Mouse (Mus musculus): ENCODE data around the gene Kbtbd4.
A peak's percentile ranks its signal among the peaks of the same experiment; 100 is the strongest.

Gene Kbtbd4

GRCm38 (mm10) chr2:90904076-90904855, at the start of gene Kbtbd4, which contains the start of gene Ndufs3:
TSS of gene Kbtbd4 (plus strand) at chr2:90904740.
TSS of gene Ndufs3 (minus strand) at chr2:90904827.
- ATAC-seq (ENCODE audit: insufficient number of reproducible peaks, low FRiP score, low TSS enrichment) = peak; percentile 96

- no peak for ATAC-seq (ENCODE audit: insufficient number of reproducible peaks, low FRiP score, low TSS enrichment)
These were observed 43.1 kb upstream of the Kbtbd4 start for GRCm38 (mm10) chr2:90861486-90861885.

- ATAC-seq (ENCODE audit: insufficient number of reproducible peaks, low FRiP score, low TSS enrichment) = no peak
These were observed 40.4 kb upstream of the Kbtbd4 start for GRCm38 (mm10) chr2:90864184-90864583.

- ATAC-seq (ENCODE audit: insufficient number of reproducible peaks, low FRiP score, low TSS enrichment) = 0 out of 2 replicates have a peak, but pooled peaks have one; percentile 50
These were observed 38.0 kb upstream of the Kbtbd4 start for GRCm38 (mm10) chr2:90866524-90866923.

GRCm38 (mm10) chr2:90870136-90870601, 34.4 kb upstream of the Kbtbd4 start:
- no peak for ATAC-seq (ENCODE audit: insufficient number of reproducible peaks, low FRiP score, low TSS enrichment)

- ATAC-seq (ENCODE audit: insufficient number of reproducible peaks, low FRiP score, low TSS enrichment) = no peak
These were observed 33.2 kb upstream of the Kbtbd4 start for GRCm38 (mm10) chr2:90871180-90871961.

GRCm38 (mm10) chr2:90874025-90874424, 30.5 kb upstream of the Kbtbd4 start:
- 0 out of 2 replicates have a peak, but pooled peaks have one; percentile 67 for ATAC-seq (ENCODE audit: insufficient number of reproducible peaks, low FRiP score, low TSS enrichment)

- ATAC-seq (ENCODE audit: insufficient number of reproducible peaks, low FRiP score, low TSS enrichment) = no peak
These were observed 29.3 kb upstream of the Kbtbd4 start for GRCm38 (mm10) chr2:90875239-90875638.

GRCm38 (mm10) chr2:90877584-90878259, 26.8 kb upstream of the Kbtbd4 start:
- ATAC-seq (ENCODE audit: insufficient number of reproducible peaks, low FRiP score, low TSS enrichment) = no peak

GRCm38 (mm10) chr2:90879419-90879818, 25.1 kb upstream of the Kbtbd4 start:
- no peak for ATAC-seq (ENCODE audit: insufficient number of reproducible peaks, low FRiP score, low TSS enrichment)

- ATAC-seq (ENCODE audit: insufficient number of reproducible peaks, low FRiP score, low TSS enrichment) = no peak
These were observed 24.3 kb upstream of the Kbtbd4 start for GRCm38 (mm10) chr2:90880144-90880785.

GRCm38 (mm10) chr2:90881824-90882223, 22.7 kb upstream of the Kbtbd4 start:
- ATAC-seq (ENCODE audit: insufficient number of reproducible peaks, low FRiP score, low TSS enrichment) = no peak

GRCm38 (mm10) chr2:90885218-90886041, 19.1 kb upstream of the Kbtbd4 start, which contains the start of gene C1qtnf4:
TSS of gene C1qtnf4 (plus strand) at chr2:90885860.
- peak; percentile 42; the same call in 1 of the 2 replicates for ATAC-seq (ENCODE audit: insufficient number of reproducible peaks, low FRiP score, low TSS enrichment)

GRCm38 (mm10) chr2:90886436-90886835, 18.1 kb upstream of the Kbtbd4 start:
- ATAC-seq (ENCODE audit: insufficient number of reproducible peaks, low FRiP score, low TSS enrichment) = no peak

GRCm38 (mm10) chr2:90887627-90888026, 16.9 kb upstream of the Kbtbd4 start:
- ATAC-seq (ENCODE audit: insufficient number of reproducible peaks, low FRiP score, low TSS enrichment) = no peak

GRCm38 (mm10) chr2:90889550-90890548, 14.7 kb upstream of the Kbtbd4 start:
- ATAC-seq (ENCODE audit: insufficient number of reproducible peaks, low FRiP score, low TSS enrichment) = peak; percentile 43; the same call in 1 of the 2 replicates

- ATAC-seq (ENCODE audit: insufficient number of reproducible peaks, low FRiP score, low TSS enrichment) = no peak
These were observed 10.8 kb upstream of the Kbtbd4 start for GRCm38 (mm10) chr2:90893673-90894298.

All from cerebellum, adult (tissue).